Mouse (Mus musculus): Measurements from ENCODE around the gene Rbfox2.

DNA sequence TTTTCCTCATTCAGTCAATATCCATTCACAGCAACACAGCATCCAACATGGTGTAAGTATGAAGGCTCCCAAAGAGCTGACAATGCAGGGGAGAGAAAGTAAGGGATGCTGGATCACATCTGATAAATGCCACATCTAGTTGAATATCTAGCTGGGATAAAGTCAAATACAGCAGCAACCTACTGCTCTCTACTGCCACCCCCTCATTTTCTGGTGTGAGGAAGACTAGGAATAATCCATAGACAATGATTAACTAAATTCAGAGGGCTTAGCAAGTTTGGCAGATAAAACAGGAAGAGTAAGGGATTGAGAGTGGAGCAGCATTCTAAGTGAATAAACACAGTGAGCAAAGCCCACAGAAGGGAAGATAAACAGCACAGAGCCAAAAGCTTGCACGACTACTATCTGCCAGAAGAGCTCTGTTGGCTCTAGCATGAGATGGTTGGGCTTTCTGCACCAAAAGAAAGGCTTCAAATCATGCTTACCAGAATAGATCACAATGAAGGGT lies 140.5 kb downstream of the Rbfox2 start:
- TF ChIP-seq CTCF (IDR thresholded peaks at IDR 0.05; ENCODE audit: low read depth, low read length) = no peak
- TF ChIP-seq GATA1 (IDR thresholded peaks at IDR 0.05; ENCODE audit: borderline replicate concordance, low read length) = no peak
- no peak for TF ChIP-seq POLR2AphosphoS5 (IDR thresholded peaks at IDR 0.05; ENCODE audit: insufficient replicate concordance, low read depth, low read length)
- no peak for TF ChIP-seq TAL1 (conservative IDR thresholded peaks at IDR 0.05; ENCODE audit: low read depth, low read length)
- TF ChIP-seq GATA2 (IDR thresholded peaks at IDR 0.05; ENCODE audit: borderline replicate concordance, low read depth, low read length) = no peak

Data from G1E (cell line).